8 mouse cellular contexts compared by ENCODE assay signal in genomic region chr8:87804327-87804900, GRCm38 (mm10).
DNase-seq lines count a peak whose midpoint lies in the region; ATAC-seq lines count a peak whose summit lies in the region.

No protein-coding gene starts in this region.

- DNase-seq in forelimb bud, embryonic 11.5 days (ENCODE audit: low read depth, low spot score), result peak; percentile 40
- peak; percentile 64 for DNase-seq in heart, postnatal 4 days
- DNase-seq in urinary bladder, postnatal 4 days (ENCODE audit: low spot score in 2 of 2), result peak; percentile 73 to 77
- no peak for DNase-seq in spleen, adult 18-20 months
- no peak for DNase-seq in cerebellum, postnatal 36 days

- H3K9ac ChIP-seq in limb, embryonic 12.5 days (replicated peaks), result no peak overlapping the region

- peak overlapping the region; percentile 26 for H3K4me2 ChIP-seq in limb, embryonic 12.5 days

- no peaks in the 10 kb centered on the region for H3K4me1 ChIP-seq in megakaryocyte, embryonic 14.5 days
- peaks cover 54% of the 10 kb centered on the region for H3K4me1 ChIP-seq in limb, embryonic 12.5 days (replicated peaks)

- no peaks in the 10 kb centered on the region for H3K9me3 ChIP-seq in megakaryocyte, embryonic 14.5 days
- H3K9me3 ChIP-seq in limb, embryonic 12.5 days, result no peaks in the 10 kb centered on the region

- peak overlapping the region; percentile 69 for H3K27ac ChIP-seq in limb, embryonic 12.5 days

- WGBS in limb, embryonic 12.5 days, result 29% methylated on average over 11 of the region's 11 CpGs

- peaks cover 19% of the 10 kb centered on the region for H3K27me3 ChIP-seq in megakaryocyte, embryonic 14.5 days (replicated peaks)
- H3K27me3 ChIP-seq in limb, embryonic 12.5 days, result no peaks in the 10 kb centered on the region

- H3K4me3 ChIP-seq in megakaryocyte, embryonic 14.5 days (replicated peaks), result peak overlapping the region; percentile 20
- H3K4me3 ChIP-seq in limb, embryonic 12.5 days (replicated peaks), result no peak overlapping the region

- ATAC-seq in megakaryocyte, adult 5-6 weeks (ENCODE audit: poor library complexity, severe bottlenecking), result no peak
- peak; percentile 44; the same call in 1 of the 2 replicates for ATAC-seq in limb, embryonic 12.5 days (ENCODE audit: insufficient number of reproducible peaks, insufficient read depth, low FRiP score, low TSS enrichment, low read depth)

- H3K36me3 ChIP-seq in megakaryocyte, embryonic 14.5 days (replicated peaks; ENCODE audit: low read length), result no peaks in the 10 kb centered on the region
- H3K36me3 ChIP-seq in limb, embryonic 12.5 days, result no peaks in the 10 kb centered on the region

Comparison
In these comparisons a context has a peak if more than half of its experiments do, and no peak if none do; other contexts are left out.
1. DNase-seq: peak in forelimb bud, embryonic 11.5 days (single experiment), heart, postnatal 4 days (single experiment) and urinary bladder, postnatal 4 days (2 of 2); none in spleen, adult 18-20 months (0 of 2) and cerebellum, postnatal 36 days (0 of 2).